Mouse (Mus musculus) embryonic facial prominence, embryonic 11.5 days (tissue): ENCODE results near the gene Trdmt1. TPM values are rescaled to one million over a fixed set of nuclear protein-coding genes. Genes with fewer than 3 reads are reported as not detected.

Experiments
- ATAC-seq: fragments of 200-750 bp; cut with Nextera tagmentation; replicated peaks from 2 replicates; pipeline ENCODE4 v1.8.0; 2017; ENCODE audit warnings: low read depth; ENCODE audit not compliant: insufficient number of reproducible peaks, low FRiP score, low TSS enrichment
- DNase-seq: peaks from one replicate; pipeline ENCODE4 v3.0.0-alpha.2; 2015; ENCODE audit warnings: low spot score
- H3K27ac ChIP-seq: fragments of 300-500 bp; sonication (generic); replicated peaks from 2 replicates; pipeline ENCODE4 v1.5.1; 2014; ENCODE audit warnings: mild to moderate bottlenecking, low read depth, low read length, control low read depth
- H3K27me3 ChIP-seq: fragments of 300-500 bp; sonication (generic); 2 replicates; pipeline ENCODE4 v1.6.1; 2014; ENCODE audit warnings: mild to moderate bottlenecking, low read length, moderate library complexity, mixed read lengths; ENCODE audit not compliant: control insufficient read depth, insufficient read depth
- H3K36me3 ChIP-seq: fragments of 300-500 bp; sonication (generic); replicated peaks from 2 replicates; pipeline ENCODE4 v1.6.1; 2014; ENCODE audit warnings: low read depth, mild to moderate bottlenecking, low read length, moderate library complexity, mixed read lengths; ENCODE audit not compliant: control insufficient read depth, insufficient read depth
- H3K4me1 ChIP-seq: fragments of 300-500 bp; sonication (generic); 2 replicates; pipeline ENCODE4 v1.6.1; 2014; ENCODE audit warnings: low read length, mixed read lengths; ENCODE audit not compliant: control insufficient read depth, insufficient read depth
- H3K4me2 ChIP-seq: fragments of 300-500 bp; sonication (generic); 2 replicates; pipeline ENCODE4 v1.6.1; 2014; ENCODE audit warnings: low read depth, mild to moderate bottlenecking, control low read depth, low read length, moderate library complexity
- H3K4me3 ChIP-seq: fragments of 300-500 bp; sonication (generic); 2 replicates; pipeline ENCODE4 v1.5.1; 2014; ENCODE audit warnings: low read depth, low read length, control low read depth
- H3K9ac ChIP-seq: fragments of 300-500 bp; sonication (generic); replicated peaks from 2 replicates; pipeline ENCODE4 v1.6.1; 2014; ENCODE audit warnings: mild to moderate bottlenecking, control low read depth, low read length
- H3K9me3 ChIP-seq: fragments of 300-500 bp; sonication (generic); replicated peaks from 2 replicates; pipeline ENCODE4 v1.6.1; 2016; ENCODE audit warnings: mild to moderate bottlenecking, low read length, inconsistent platforms, mixed read lengths; ENCODE audit not compliant: control insufficient read depth
- WGBS: fragments of 180-500 bp; shearing (Covaris S2); extraction: QIAGEN DNeasy Blood & Tissue Kit; methylation state at CpG from one replicate; pipeline ENCODE4 v1.1.7; 2014; 5-methylcytosine and 5-hydroxymethylcytosine counted together
- polyA plus RNA-seq: library from polyadenylated mRNA; unstranded; fragments of >200 nt; fragmentation: Nextera tagmentation; extraction: Ambion mirVana; gene quantifications from 2 replicates; pipeline ENCODE4 v1.2.1, GENCODE M21; 2014

Trdmt1 gene
- polyA plus RNA-seq, 1 experiment from 2014 or later, result 8.8 TPM

GRCm38 (mm10) chr2:13529253-13529933, 15.1 kb downstream of the Trdmt1 start:
- 95% methylated on average over 3 of the region's 3 CpGs for WGBS
- no peak overlapping the region for H3K27ac ChIP-seq
- DNase-seq, result no peak

GRCm38 (mm10) chr2:13527531-13527930, 16.9 kb downstream of the Trdmt1 start:
- H3K27me3 ChIP-seq, result no peaks in the 10 kb centered on the region
- no peaks in the 10 kb centered on the region for H3K36me3 ChIP-seq
- H3K4me1 ChIP-seq, result no peaks in the 10 kb centered on the region
- H3K4me2 ChIP-seq, result no peak overlapping the region
- H3K4me3 ChIP-seq, result no peak overlapping the region
- 80% methylated on average over 4 of the region's 4 CpGs for WGBS
- no peak for DNase-seq
- no peaks in the 10 kb centered on the region for H3K9me3 ChIP-seq
- H3K27ac ChIP-seq, result no peak overlapping the region
- no peak for ATAC-seq
- H3K9ac ChIP-seq, result no peak overlapping the region

More at GRCm38 (mm10) chr2:13529253-13529933, 15.1 kb downstream of the Trdmt1 start:
- H3K9ac ChIP-seq, result no peak overlapping the region
- H3K4me1 ChIP-seq, result no peaks in the 10 kb centered on the region
- H3K4me3 ChIP-seq, result no peak overlapping the region
- no peaks in the 10 kb centered on the region for H3K27me3 ChIP-seq
- H3K36me3 ChIP-seq, result no peaks in the 10 kb centered on the region
- H3K9me3 ChIP-seq, result no peaks in the 10 kb centered on the region
- no peak overlapping the region for H3K4me2 ChIP-seq
- ATAC-seq, result no peak

GRCm38 (mm10) chr2:13527125-13527524, 17.3 kb downstream of the Trdmt1 start:
- no peaks in the 10 kb centered on the region for H3K4me1 ChIP-seq
- no peak for DNase-seq
- ATAC-seq, result no peak
- H3K9ac ChIP-seq, result no peak overlapping the region
- no peak overlapping the region for H3K4me2 ChIP-seq
- H3K27ac ChIP-seq, result no peak overlapping the region
- H3K9me3 ChIP-seq, result no peaks in the 10 kb centered on the region
- WGBS, result 61% methylated on average over 2 of the region's 2 CpGs
- H3K27me3 ChIP-seq, result no peaks in the 10 kb centered on the region
- no peaks in the 10 kb centered on the region for H3K36me3 ChIP-seq
- H3K4me3 ChIP-seq, result no peak overlapping the region

GRCm38 (mm10) chr2:13526205-13526604, 18.3 kb downstream of the Trdmt1 start:
- ATAC-seq, result no peak
- WGBS, result 90% methylated on average over 2 of the region's 2 CpGs
- H3K9me3 ChIP-seq, result no peaks in the 10 kb centered on the region

GRCm38 (mm10) chr2:13523540-13524456, 20.7 kb downstream of the Trdmt1 start:
- Histone ChIP-seq H3K4me2 (no peak overlapping the region), H3K36me3 (no peaks in the 10 kb centered on the region), H3K4me1 (no peaks in the 10 kb centered on the region), H3K27ac (no peak overlapping the region), H3K9me3 (no peaks in the 10 kb centered on the region), H3K9ac (no peak overlapping the region), H3K27me3 (no peaks in the 10 kb centered on the region), H3K4me3 (no peak overlapping the region)
- WGBS, result 64% methylated on average over 8 of the region's 8 CpGs
- no peak for DNase-seq
- ATAC-seq, result 0 out of 2 replicates have a peak, but pooled peaks have one; percentile 52

More at GRCm38 (mm10) chr2:13526205-13526604, 18.3 kb downstream of the Trdmt1 start:
- H3K9ac ChIP-seq, result no peak overlapping the region
- no peaks in the 10 kb centered on the region for H3K36me3 ChIP-seq
- DNase-seq, result no peak
- no peak overlapping the region for H3K27ac ChIP-seq
- H3K27me3 ChIP-seq, result no peaks in the 10 kb centered on the region
- no peaks in the 10 kb centered on the region for H3K4me1 ChIP-seq
- no peak overlapping the region for H3K4me3 ChIP-seq
- no peak overlapping the region for H3K4me2 ChIP-seq

GRCm38 (mm10) chr2:13522106-13522505, 22.4 kb downstream of the Trdmt1 start:
- no peak for ATAC-seq
- no peak overlapping the region for H3K9ac ChIP-seq
- H3K4me1 ChIP-seq, result no peaks in the 10 kb centered on the region
- DNase-seq, result no peak
- WGBS, result 71% methylated on average over 8 of the region's 8 CpGs
- no peak overlapping the region for H3K4me3 ChIP-seq
- no peaks in the 10 kb centered on the region for H3K9me3 ChIP-seq
- no peak overlapping the region for H3K27ac ChIP-seq
- H3K4me2 ChIP-seq, result no peak overlapping the region
- no peaks in the 10 kb centered on the region for H3K36me3 ChIP-seq
- no peaks in the 10 kb centered on the region for H3K27me3 ChIP-seq

GRCm38 (mm10) chr2:13514949-13515348, 29.5 kb downstream of the Trdmt1 start:
- Histone ChIP-seq H3K27ac (no peak overlapping the region), H3K27me3 (no peaks in the 10 kb centered on the region), H3K36me3 (no peaks in the 10 kb centered on the region), H3K9me3 (no peaks in the 10 kb centered on the region), H3K4me2 (no peak overlapping the region), H3K4me1 (no peaks in the 10 kb centered on the region), H3K9ac (no peak overlapping the region), H3K4me3 (no peak overlapping the region)
- 49% methylated on average over 4 of the region's 4 CpGs for WGBS
- DNase-seq (no peak), ATAC-seq (no peak)

- H3K4me3 ChIP-seq, result no peak overlapping the region
- no peak overlapping the region for H3K9ac ChIP-seq
- no peak for DNase-seq
- 84% methylated on average over 2 of the region's 2 CpGs for WGBS
- no peaks in the 10 kb centered on the region for H3K36me3 ChIP-seq
- H3K27ac ChIP-seq, result no peak overlapping the region
- H3K4me1 ChIP-seq, result no peaks in the 10 kb centered on the region
- ATAC-seq, result no peak
- H3K4me2 ChIP-seq, result no peak overlapping the region
- no peaks in the 10 kb centered on the region for H3K27me3 ChIP-seq
- no peaks in the 10 kb centered on the region for H3K9me3 ChIP-seq
Observed at GRCm38 (mm10) chr2:13502717-13503116, 41.8 kb downstream of the Trdmt1 start.
